Mouse (Mus musculus): ENCODE data around the gene Ccnl1. TPM values are rescaled to one million over a fixed set of nuclear protein-coding genes. Genes with fewer than 3 reads are reported as not detected.

The Ccnl1 gene
- polyA plus RNA-seq, 1 experiment, result 6.3 TPM

DNA sequence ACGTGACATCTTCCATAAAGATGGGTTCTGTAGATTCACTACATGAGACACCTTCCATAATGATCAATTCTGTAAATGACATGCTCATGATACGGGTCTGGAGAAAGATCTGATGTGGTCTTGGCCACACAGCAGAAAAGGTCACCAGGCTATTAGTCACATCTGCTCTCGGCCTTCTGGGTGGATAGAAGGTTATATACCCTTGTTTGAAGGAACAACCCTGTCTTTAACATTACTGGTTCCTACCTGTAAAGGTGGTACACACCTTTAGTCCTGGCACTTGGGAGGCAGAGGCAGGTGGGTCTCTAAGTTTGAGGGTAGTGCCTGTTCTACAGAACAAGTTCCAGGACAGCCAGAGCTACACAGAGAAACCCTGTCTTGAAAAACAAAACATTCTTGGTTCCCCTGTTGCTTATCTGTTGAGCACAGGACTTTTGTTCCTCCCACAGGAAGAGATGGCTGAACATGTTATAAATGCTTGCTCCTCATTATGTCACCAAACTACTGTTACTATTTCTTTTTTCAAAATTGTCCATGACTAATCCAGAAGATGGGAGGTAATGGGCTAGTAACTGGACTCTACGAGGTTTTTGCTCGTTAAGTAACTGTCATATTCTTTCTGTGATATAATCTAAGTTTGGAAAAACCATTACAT is 2.4 kb upstream of the Ccnl1 start:
- Histone ChIP-seq H3K4me3 (replicated peaks) (peak overlapping the region; percentile 2), H3K36me3 (ENCODE audit: control insufficient read depth) (peaks cover 25% of the 10 kb centered on the region), H3K9me3 (ENCODE audit: control insufficient read depth, low read length) (no peaks in the 10 kb centered on the region), H3K27me3 (ENCODE audit: control insufficient read depth) (no peaks in the 10 kb centered on the region), H3K4me1 (ENCODE audit: control insufficient read depth) (peaks cover 63% of the 10 kb centered on the region)
- TF ChIP-seq GATA1 (IDR thresholded peaks at IDR 0.05; ENCODE audit: low read length), result no peak
- TF ChIP-seq TAL1 (IDR thresholded peaks at IDR 0.05; ENCODE audit: low read length), result no peak

DNA sequence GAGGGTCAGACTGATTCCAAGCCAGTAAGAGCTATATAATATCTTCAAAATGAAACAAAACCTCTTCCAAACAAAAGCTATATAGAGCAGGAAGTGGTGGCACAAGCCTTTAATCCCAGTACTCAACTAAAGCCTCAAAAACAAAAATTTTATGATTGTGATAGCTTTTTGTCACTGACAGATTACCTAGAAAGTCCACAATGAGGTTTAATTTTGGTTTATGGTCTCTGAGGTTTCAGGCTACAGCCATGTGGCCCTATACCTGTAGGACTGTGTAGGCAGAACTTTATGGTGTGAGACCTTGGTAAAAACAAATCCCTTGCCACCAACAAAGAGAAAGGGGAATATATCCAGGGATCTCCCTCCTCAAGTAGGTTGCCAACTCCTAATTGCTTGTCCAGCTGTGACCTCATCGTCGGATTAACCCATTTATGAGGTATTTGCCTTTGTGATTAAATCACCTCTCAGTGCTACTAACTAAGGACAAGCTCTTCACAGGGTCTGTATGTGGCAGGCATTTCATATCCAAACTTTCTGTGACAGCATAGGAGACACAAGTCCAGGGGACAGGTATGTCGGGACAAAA is 1.5 kb upstream of the Ccnl1 start:
- peaks cover 67% of the 10 kb centered on the region for H3K4me1 ChIP-seq (ENCODE audit: control insufficient read depth)
- H3K4me3 ChIP-seq (replicated peaks), result peak overlapping the region; percentile 98
- peaks cover 34% of the 10 kb centered on the region for H3K36me3 ChIP-seq (ENCODE audit: control insufficient read depth)
- TF ChIP-seq GATA1 (IDR thresholded peaks at IDR 0.05; ENCODE audit: low read length) (no peak), TAL1 (IDR thresholded peaks at IDR 0.05; ENCODE audit: low read length) (no peak)
- H3K27me3 ChIP-seq (ENCODE audit: control insufficient read depth), result no peaks in the 10 kb centered on the region
- H3K9me3 ChIP-seq (ENCODE audit: control insufficient read depth, low read length), result no peaks in the 10 kb centered on the region

DNA sequence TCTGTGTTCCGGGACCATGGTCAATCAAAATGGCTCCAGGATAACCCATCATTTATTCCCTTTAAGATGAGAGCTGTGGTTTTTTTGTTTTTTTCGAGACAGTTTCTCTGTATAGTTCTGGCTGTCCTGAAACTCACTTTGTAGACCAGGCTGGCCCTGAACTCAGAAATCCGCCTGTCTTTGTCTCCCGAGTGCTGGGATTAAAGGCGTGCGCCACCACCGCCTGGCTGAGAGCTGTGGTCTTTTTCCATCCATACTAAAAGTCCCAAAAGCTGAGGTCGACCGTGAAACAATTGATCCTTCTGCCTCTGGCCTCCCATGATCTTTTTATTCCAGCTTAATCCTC is 764 bp upstream of the Ccnl1 start:
- TF ChIP-seq TAL1 (IDR thresholded peaks at IDR 0.05; ENCODE audit: low read length), result no peak
- TF ChIP-seq GATA1 (IDR thresholded peaks at IDR 0.05; ENCODE audit: low read length), result no peak
- peak overlapping the region; percentile 98 for H3K4me3 ChIP-seq (replicated peaks)
- H3K27me3 ChIP-seq (ENCODE audit: control insufficient read depth), result no peaks in the 10 kb centered on the region
- no peaks in the 10 kb centered on the region for H3K9me3 ChIP-seq (ENCODE audit: control insufficient read depth, low read length)
- peaks cover 74% of the 10 kb centered on the region for H3K4me1 ChIP-seq (ENCODE audit: control insufficient read depth)
- H3K36me3 ChIP-seq (ENCODE audit: control insufficient read depth), result peaks cover 41% of the 10 kb centered on the region

DNA sequence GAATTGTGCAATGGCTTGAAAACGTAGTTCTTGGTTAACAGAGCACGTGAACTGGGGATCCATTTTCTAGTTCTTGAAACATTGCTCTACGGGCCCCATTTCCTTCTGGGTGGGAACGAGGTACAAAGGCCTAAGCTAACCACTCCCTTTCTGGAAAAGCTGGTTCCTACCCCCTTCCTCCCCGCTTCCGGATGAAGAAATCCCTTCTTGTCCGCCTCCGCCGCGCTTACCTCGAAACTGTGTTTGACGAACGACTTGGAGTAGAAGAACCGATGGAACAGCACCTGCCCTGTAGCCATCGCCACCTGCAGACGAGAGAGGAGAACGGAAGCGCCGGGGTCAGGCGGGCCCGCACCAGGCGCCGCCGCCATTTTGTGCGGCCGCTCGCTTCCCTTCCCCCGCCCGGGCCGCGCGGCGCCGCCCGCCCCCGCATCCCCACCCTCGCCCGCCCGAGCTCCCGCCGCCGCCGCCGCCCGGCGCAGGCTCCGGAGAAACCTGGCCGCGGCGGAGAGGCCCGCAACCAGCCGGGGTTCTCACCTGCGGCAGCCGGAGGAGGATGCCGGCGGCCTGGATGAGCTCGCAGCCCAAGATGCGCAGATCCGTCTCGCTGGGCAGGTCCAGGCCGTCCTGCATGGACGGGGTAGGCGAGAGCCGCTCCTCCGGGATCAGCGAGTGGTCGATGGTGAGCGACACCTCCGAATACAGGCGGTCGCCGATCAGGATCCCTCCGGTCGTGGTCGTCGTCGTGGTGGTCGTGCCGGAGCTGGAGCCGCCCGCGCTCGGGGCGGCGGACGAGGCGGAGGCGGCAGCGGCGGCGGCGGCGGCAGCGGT is 563 bp downstream of the Ccnl1 start:
- Histone ChIP-seq H3K9me3 (ENCODE audit: control insufficient read depth, low read length) (no peaks in the 10 kb centered on the region), H3K4me3 (replicated peaks) (peak overlapping the region; percentile 98), H3K27me3 (ENCODE audit: control insufficient read depth) (no peaks in the 10 kb centered on the region), H3K36me3 (ENCODE audit: control insufficient read depth) (peaks cover 54% of the 10 kb centered on the region), H3K4me1 (ENCODE audit: control insufficient read depth) (peaks cover 74% of the 10 kb centered on the region)
- no peak for TF ChIP-seq GATA1 (IDR thresholded peaks at IDR 0.05; ENCODE audit: low read length)

DNA sequence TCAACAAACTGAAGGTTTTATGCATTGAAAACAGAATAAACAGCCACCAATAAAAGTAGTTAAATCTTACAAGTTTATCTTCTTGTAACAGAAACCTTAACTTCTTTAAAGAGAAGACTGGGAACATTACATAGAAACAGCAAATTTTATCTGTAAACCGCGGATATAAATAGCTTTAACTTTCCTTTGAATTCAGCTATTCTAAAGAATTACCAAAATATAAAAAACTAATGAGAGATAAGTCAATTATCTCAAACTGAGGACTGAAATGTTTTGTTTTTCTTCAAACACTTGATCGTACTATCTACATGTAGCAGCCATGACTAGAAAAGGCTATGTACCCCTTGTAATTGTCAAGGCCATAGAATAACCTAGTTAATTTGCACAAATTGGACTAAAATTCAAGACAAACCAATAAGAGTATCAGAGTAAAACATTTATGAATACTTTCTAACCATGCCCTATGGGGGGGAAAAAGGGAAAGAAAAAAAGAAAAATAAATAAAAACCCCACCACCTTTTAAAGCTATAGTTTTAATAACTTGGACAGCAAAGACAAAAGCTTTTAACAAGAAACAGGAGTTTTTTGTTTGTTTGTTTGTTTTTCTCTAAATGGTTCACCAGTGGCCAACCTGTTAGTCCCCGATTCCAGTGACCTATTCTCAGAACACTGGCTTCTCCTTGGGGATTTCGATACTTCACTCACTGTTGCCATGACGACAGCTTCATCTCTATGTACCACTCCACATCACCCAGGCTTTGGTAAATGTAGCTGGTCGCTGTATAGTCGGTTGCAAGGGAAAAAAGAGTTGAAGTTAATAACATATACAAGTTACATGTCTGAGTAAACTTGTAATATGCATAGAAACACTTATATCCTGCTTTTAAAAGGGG is 3.3 kb downstream of the Ccnl1 start:
- peaks cover 54% of the 10 kb centered on the region for H3K4me1 ChIP-seq (ENCODE audit: control insufficient read depth)

DNA sequence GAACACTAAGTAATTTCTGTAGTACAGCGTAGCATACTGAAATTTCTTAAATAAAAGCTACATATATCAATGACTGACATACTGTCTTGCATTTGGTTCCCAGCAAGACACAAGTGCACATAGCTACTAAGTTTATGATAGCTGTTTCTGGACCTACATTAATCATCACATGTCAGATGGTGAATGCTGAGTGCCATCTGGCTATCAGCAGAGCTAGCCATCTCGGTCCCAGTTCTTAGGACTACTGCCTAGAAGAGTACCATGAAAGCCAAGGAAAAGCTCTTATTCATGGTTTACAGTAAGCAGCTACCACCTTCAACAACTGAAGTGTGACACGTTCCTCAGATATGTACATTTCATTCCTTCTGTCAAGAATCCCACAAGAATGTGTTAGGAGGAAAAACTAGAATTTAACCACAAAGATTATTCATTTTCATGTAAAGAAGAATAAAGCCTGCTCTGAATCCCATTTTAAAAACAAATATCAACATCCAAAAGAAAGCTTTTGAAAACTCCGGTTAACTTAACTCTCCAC is 7.2 kb downstream of the Ccnl1 start:
- Histone ChIP-seq H3K9me3 (ENCODE audit: control insufficient read depth, low read length) (no peaks in the 10 kb centered on the region), H3K36me3 (ENCODE audit: control insufficient read depth) (peaks cover 100% of the 10 kb centered on the region), H3K4me3 (replicated peaks) (no peak overlapping the region), H3K27me3 (ENCODE audit: control insufficient read depth) (no peaks in the 10 kb centered on the region), H3K4me1 (ENCODE audit: control insufficient read depth) (peaks cover 32% of the 10 kb centered on the region)
- TF ChIP-seq GATA1 (IDR thresholded peaks at IDR 0.05; ENCODE audit: low read length) (no peak), TAL1 (IDR thresholded peaks at IDR 0.05; ENCODE audit: low read length) (no peak)

More for the DNA sequence above, 3.3 kb downstream of the Ccnl1 start:
- Histone ChIP-seq H3K27me3 (ENCODE audit: control insufficient read depth) (no peaks in the 10 kb centered on the region), H3K4me3 (replicated peaks) (peak overlapping the region; percentile 98), H3K36me3 (ENCODE audit: control insufficient read depth) (peaks cover 79% of the 10 kb centered on the region), H3K9me3 (ENCODE audit: control insufficient read depth, low read length) (no peaks in the 10 kb centered on the region)
- no peak for TF ChIP-seq GATA1 (IDR thresholded peaks at IDR 0.05; ENCODE audit: low read length)
- TF ChIP-seq TAL1 (IDR thresholded peaks at IDR 0.05; ENCODE audit: low read length), result no peak

DNA sequence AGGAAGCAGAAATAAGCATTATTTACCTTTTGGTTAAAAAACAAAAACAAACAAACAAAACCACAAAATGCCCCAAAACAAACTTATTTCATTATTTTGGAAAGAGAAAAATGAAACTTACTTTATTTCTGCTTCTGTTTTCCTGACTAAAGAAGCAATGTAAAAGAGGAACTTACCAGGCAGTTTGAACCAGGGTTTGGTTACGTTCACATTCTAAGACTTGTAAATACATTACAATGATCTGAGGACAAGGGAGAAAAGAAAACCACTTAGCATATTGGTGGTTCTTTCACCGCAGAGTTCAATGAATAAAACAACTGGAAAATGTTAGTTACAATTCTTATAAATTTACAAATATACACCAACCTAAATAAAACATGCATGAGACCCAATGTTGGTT is 7.7 kb downstream of the Ccnl1 start:
- TF ChIP-seq GATA1 (IDR thresholded peaks at IDR 0.05; ENCODE audit: low read length) (no peak), TAL1 (IDR thresholded peaks at IDR 0.05; ENCODE audit: low read length) (no peak)
- Histone ChIP-seq H3K9me3 (ENCODE audit: control insufficient read depth, low read length) (no peaks in the 10 kb centered on the region), H3K4me1 (ENCODE audit: control insufficient read depth) (peaks cover 29% of the 10 kb centered on the region), H3K36me3 (ENCODE audit: control insufficient read depth) (peaks cover 100% of the 10 kb centered on the region), H3K4me3 (replicated peaks) (no peak overlapping the region), H3K27me3 (ENCODE audit: control insufficient read depth) (no peaks in the 10 kb centered on the region)

DNA sequence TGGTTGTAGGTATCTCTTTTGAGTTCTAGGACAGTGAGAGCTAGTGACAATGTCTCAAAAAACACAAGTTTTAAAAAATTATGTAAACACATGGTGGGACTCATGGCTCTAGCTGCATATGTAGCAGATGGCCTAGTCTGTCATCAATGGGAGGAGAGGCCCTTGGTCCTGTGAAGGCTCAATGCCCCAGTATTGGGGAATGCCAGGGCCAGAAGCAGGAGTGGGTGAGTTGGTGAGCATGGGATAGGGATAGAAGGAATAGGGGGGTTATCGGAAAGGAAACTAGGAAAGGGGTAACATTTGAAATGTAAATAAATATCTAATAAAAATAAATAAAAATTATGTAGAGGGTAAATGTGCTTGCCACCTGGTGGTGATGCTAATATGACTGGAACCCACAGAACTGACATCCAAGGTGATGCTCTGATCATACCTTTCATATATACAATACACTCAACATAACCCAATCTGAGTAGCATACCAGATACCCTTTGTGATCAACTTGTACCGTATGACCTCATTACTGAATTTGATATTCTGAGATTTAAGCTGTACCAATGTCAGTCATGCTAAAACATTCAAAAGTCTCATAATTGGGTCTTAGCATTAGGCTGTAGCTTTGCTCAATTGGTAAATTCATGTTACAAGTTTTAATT is 12.6 kb downstream of the Ccnl1 start:
- H3K4me3 ChIP-seq (replicated peaks), result no peak overlapping the region
- H3K9me3 ChIP-seq (ENCODE audit: control insufficient read depth, low read length), result no peaks in the 10 kb centered on the region
- no peaks in the 10 kb centered on the region for H3K27me3 ChIP-seq (ENCODE audit: control insufficient read depth)
- H3K4me1 ChIP-seq (ENCODE audit: control insufficient read depth), result no peaks in the 10 kb centered on the region
- H3K36me3 ChIP-seq (ENCODE audit: control insufficient read depth), result peaks cover 72% of the 10 kb centered on the region
- TF ChIP-seq TAL1 (IDR thresholded peaks at IDR 0.05; ENCODE audit: low read length) (no peak), GATA1 (IDR thresholded peaks at IDR 0.05; ENCODE audit: low read length) (no peak)
